Comparison of ENCODE assay signal across 10 mouse cellular contexts in genomic region chr10:7076662-7077211, GRCm38 (mm10). TPM values are rescaled to one million over a fixed set of nuclear protein-coding genes. Genes with fewer than 3 reads are reported as not detected.
DNase-seq lines count a peak whose midpoint lies in the region; ATAC-seq and TF ChIP-seq lines count a peak whose summit lies in the region.
"Had no signal": no experiment of that assay in that cellular context is flagged by ENCODE, and none has a peak within 500 bp of the region (broad histone marks: within the 10 kb centered on the region; RNA-seq: fewer than 3 reads in every experiment).

No protein-coding gene starts in this region.

- no peaks in the 10 kb centered on the region for H3K36me3 ChIP-seq in lung, postnatal 0 days (ENCODE audit: insufficient read depth, low read length)
- no peaks in the 10 kb centered on the region for H3K36me3 ChIP-seq in embryonic facial prominence, embryonic 13.5 days
- no peaks in the 10 kb centered on the region for H3K36me3 ChIP-seq in intestine, embryonic 15.5 days
- no peaks in the 10 kb centered on the region for H3K36me3 ChIP-seq in stomach, embryonic 16.5 days (ENCODE audit: control insufficient read depth, insufficient read depth, low read length)

- 33% methylated on average over 7 of the region's 8 CpGs for WGBS in lung, postnatal 0 days
- 15% methylated on average over 7 of the region's 8 CpGs for WGBS in embryonic facial prominence, embryonic 13.5 days
- WGBS in intestine, embryonic 15.5 days, result 35% methylated on average over 7 of the region's 8 CpGs
- 25% methylated on average over 7 of the region's 8 CpGs for WGBS in stomach, embryonic 16.5 days

- H3K9ac ChIP-seq in lung, postnatal 0 days (replicated peaks; ENCODE audit: low read depth), result no peak overlapping the region
- H3K9ac ChIP-seq in embryonic facial prominence, embryonic 13.5 days, result 0 out of 2 replicates have a peak overlapping the region, but pooled peaks have one; percentile 44
- no peak overlapping the region for H3K9ac ChIP-seq in intestine, embryonic 15.5 days
- H3K9ac ChIP-seq in stomach, embryonic 16.5 days (ENCODE audit: low read length), result peak overlapping the region; percentile 22; the same call in 1 of the 2 replicates

- no peak overlapping the region for H3K27ac ChIP-seq in lung, postnatal 0 days (ENCODE audit: low read length)
- peak overlapping the region; percentile 75 for H3K27ac ChIP-seq in embryonic facial prominence, embryonic 13.5 days
- peak overlapping the region; percentile 64 for H3K27ac ChIP-seq in intestine, embryonic 15.5 days
- peak overlapping the region; percentile 84 for H3K27ac ChIP-seq in stomach, embryonic 16.5 days (ENCODE audit: low read length)
- H3K27ac ChIP-seq: macrophage had no signal

- H3K27me3 ChIP-seq in lung, postnatal 0 days (replicated peaks; ENCODE audit: insufficient read depth, low read length), result no peaks in the 10 kb centered on the region
- H3K27me3 ChIP-seq in embryonic facial prominence, embryonic 13.5 days, result no peaks in the 10 kb centered on the region
- H3K27me3 ChIP-seq in intestine, embryonic 15.5 days (replicated peaks), result no peaks in the 10 kb centered on the region
- H3K27me3 ChIP-seq in stomach, embryonic 16.5 days (ENCODE audit: control insufficient read depth, insufficient read depth, low read length), result no peaks in the 10 kb centered on the region

- no peaks in the 10 kb centered on the region for H3K4me1 ChIP-seq in lung, postnatal 0 days (ENCODE audit: insufficient read depth, low read depth, low read length)
- H3K4me1 ChIP-seq in embryonic facial prominence, embryonic 13.5 days, result peaks cover 7% of the 10 kb centered on the region
- no peaks in the 10 kb centered on the region for H3K4me1 ChIP-seq in intestine, embryonic 15.5 days (replicated peaks)
- H3K4me1 ChIP-seq in stomach, embryonic 16.5 days (ENCODE audit: control insufficient read depth, insufficient read depth, low read length), result peaks cover 9% of the 10 kb centered on the region; the same call in 1 of the 2 replicates

- peak; percentile 41 for ATAC-seq in lung, postnatal 0 days
- 0 out of 2 replicates have a peak, but pooled peaks have one; percentile 66 for ATAC-seq in embryonic facial prominence, embryonic 13.5 days (ENCODE audit: insufficient number of reproducible peaks, insufficient read depth, low FRiP score, low TSS enrichment, low read depth)
- peak; percentile 56 for ATAC-seq in intestine, embryonic 15.5 days
- ATAC-seq in stomach, embryonic 16.5 days (ENCODE audit: insufficient read depth, low FRiP score), result peak; percentile 76
- ATAC-seq in erythroid progenitor cell, adult 5-6 weeks (replicated peaks; ENCODE audit: low FRiP score, poor library complexity, severe bottlenecking), result no peak

- no peak for TF ChIP-seq EP300 in lung, postnatal 0 days (IDR thresholded peaks at IDR 0.05)

- H3K4me2 ChIP-seq in lung, postnatal 0 days (replicated peaks; ENCODE audit: low read depth, low read length), result no peak overlapping the region
- H3K4me2 ChIP-seq in embryonic facial prominence, embryonic 13.5 days, result peak overlapping the region; percentile 50
- H3K4me2 ChIP-seq in intestine, embryonic 15.5 days (replicated peaks), result peak overlapping the region; percentile 30
- peak overlapping the region; percentile 30 for H3K4me2 ChIP-seq in stomach, embryonic 16.5 days (ENCODE audit: low read depth, low read length)

- no peak overlapping the region for H3K4me3 ChIP-seq in lung, postnatal 0 days (ENCODE audit: low read depth, low read length)
- peak overlapping the region; percentile 24 for H3K4me3 ChIP-seq in embryonic facial prominence, embryonic 13.5 days
- H3K4me3 ChIP-seq in intestine, embryonic 15.5 days (replicated peaks), result no peak overlapping the region
- H3K4me3 ChIP-seq in stomach, embryonic 16.5 days (replicated peaks; ENCODE audit: low read length), result peak overlapping the region; percentile 14; the same call in 1 of the 2 replicates

- peak; percentile 16 for DNase-seq in lung, postnatal 0 days (ENCODE audit: low spot score)
- DNase-seq in lung, postnatal 4 days, result no peak
- DNase-seq in spleen, postnatal 14 days (ENCODE audit: low spot score in 2 of 2), result no peak

- H3K9me3 ChIP-seq in lung, postnatal 0 days (ENCODE audit: low read length), result no peaks in the 10 kb centered on the region
- H3K9me3 ChIP-seq in embryonic facial prominence, embryonic 13.5 days, result no peaks in the 10 kb centered on the region
- no peaks in the 10 kb centered on the region for H3K9me3 ChIP-seq in intestine, embryonic 15.5 days
- H3K9me3 ChIP-seq in stomach, embryonic 16.5 days (replicated peaks; ENCODE audit: control insufficient read depth, low read length), result no peaks in the 10 kb centered on the region

- TF ChIP-seq CTCF in lung, postnatal 0 days (IDR thresholded peaks at IDR 0.05), result no peak

RNA-seq across cellular contexts. Expression of gene Ipcef1, which starts 24.5 kb away (rescaled TPM):
- 0.27 and 0.29 TPM in 2 replicates for polyA plus RNA-seq in lung, postnatal 0 days (2015; fragmentation: Nextera tagmentation; extraction: Ambion mirVana)
- polyA plus RNA-seq in embryonic facial prominence, embryonic 13.5 days (2015; fragmentation: Nextera tagmentation; extraction: Ambion mirVana), result 0.29 and 0.48 TPM in 2 replicates
- polyA plus RNA-seq in intestine, embryonic 15.5 days (2015; fragmentation: Nextera tagmentation; extraction: Ambion mirVana), result 0.19 and 0.23 TPM in 2 replicates
- 0.80 and 0.90 TPM in 2 replicates for polyA plus RNA-seq in stomach, embryonic 16.5 days (2015; fragmentation: Nextera tagmentation; extraction: Ambion mirVana)
- 7.6 and 10.9 TPM in 2 replicates for total RNA-seq in erythroid progenitor cell, adult 5-6 weeks (2015; ENCODE audit: low replicate concordance)
- total RNA-seq in erythroid progenitor cell, adult 5-6 weeks (2017; ENCODE audit: low replicate concordance), result 8.0 and 8.5 TPM in 2 replicates
- total RNA-seq: gastrocnemius, postnatal 14 days had no signal
- polyA plus RNA-seq: testis, adult 2 months had no signal

Comparison
In these comparisons a context has a peak if more than half of its experiments do, and no peak if none do; other contexts are left out.
1. H3K4me3 ChIP-seq: peak in embryonic facial prominence, embryonic 13.5 days (single experiment) and stomach, embryonic 16.5 days (single experiment); none in lung, postnatal 0 days (single experiment) and intestine, embryonic 15.5 days (single experiment).
2. H3K9ac ChIP-seq: peak in embryonic facial prominence, embryonic 13.5 days (single experiment) and stomach, embryonic 16.5 days (single experiment); none in lung, postnatal 0 days (single experiment) and intestine, embryonic 15.5 days (single experiment).